Comparison of ENCODE assay signal across 15 mouse cellular contexts in genomic region chr9:91368150-91368549, GRCm38 (mm10). TPM values are rescaled to one million over a fixed set of nuclear protein-coding genes. Genes with fewer than 3 reads are reported as not detected.
DNase-seq lines count a peak whose midpoint lies in the region; ATAC-seq and TF ChIP-seq lines count a peak whose summit lies in the region.
"Had no signal": no experiment of that assay in that cellular context is flagged by ENCODE, and none has a peak within 500 bp of the region (broad histone marks: within the 10 kb centered on the region; RNA-seq: fewer than 3 reads in every experiment).

No protein-coding gene starts in this region.

- peak; percentile 72 for DNase-seq in brain, embryonic 14.5 days (ENCODE audit: low read depth)
- peak; percentile 68 to 71 for DNase-seq in cerebellum, postnatal 25 days
- peak; percentile 43 for DNase-seq in hindbrain, embryonic 11.5 days (ENCODE audit: low spot score)
- DNase-seq in midbrain, embryonic 14.5 days: no peak
- DNase-seq in thymus, adult 18-20 months: no peak
- no peak for DNase-seq in lung, adult 2 months
- DNase-seq in heart, adult 11 months: no peak
- DNase-seq in kidney, postnatal 25 days: no peak

- peak overlapping the region; percentile 34 for H3K4me3 ChIP-seq in hindbrain, embryonic 11.5 days (ENCODE audit: low read depth, low read length)
- no peak overlapping the region for H3K4me3 ChIP-seq in midbrain, embryonic 14.5 days (replicated peaks; ENCODE audit: low read depth, low read length)
- no peak overlapping the region for H3K4me3 ChIP-seq in lung, adult 2 months (replicated peaks; ENCODE audit: extremely low read depth, low read depth, low read length)
- H3K4me3 ChIP-seq: embryonic facial prominence, embryonic 13.5 days; heart, embryonic 12.5 days; stomach, embryonic 15.5 days had no signal

- H3K27me3 ChIP-seq in hindbrain, embryonic 11.5 days (ENCODE audit: control insufficient read depth, insufficient read depth, low read length): peaks cover 71% of the 10 kb centered on the region
- H3K27me3 ChIP-seq in midbrain, embryonic 14.5 days (ENCODE audit: control insufficient read depth, insufficient read depth, low read length): peaks cover 72% of the 10 kb centered on the region
- H3K27me3 ChIP-seq: CH12.LX had no signal

- no peak for ATAC-seq in hindbrain, embryonic 11.5 days (ENCODE audit: low FRiP score)
- no peak for ATAC-seq in midbrain, embryonic 14.5 days (ENCODE audit: low FRiP score, low TSS enrichment)
- ATAC-seq: intestine, postnatal 0 days had no signal

- peak overlapping the region; percentile 64 for H3K9ac ChIP-seq in hindbrain, embryonic 11.5 days (ENCODE audit: low read depth, low read length)
- H3K9ac ChIP-seq in midbrain, embryonic 14.5 days (replicated peaks; ENCODE audit: low read length): peak overlapping the region; percentile 48; the same call in 1 of the 2 replicates
- H3K9ac ChIP-seq: embryonic facial prominence, embryonic 13.5 days; heart, embryonic 12.5 days; stomach, embryonic 15.5 days had no signal

- no peaks in the 10 kb centered on the region for H3K36me3 ChIP-seq in hindbrain, embryonic 11.5 days (ENCODE audit: control insufficient read depth, insufficient read depth, low read length)
- no peaks in the 10 kb centered on the region for H3K36me3 ChIP-seq in midbrain, embryonic 14.5 days (ENCODE audit: control insufficient read depth, insufficient read depth, low read length)
- H3K36me3 ChIP-seq: embryonic facial prominence, embryonic 13.5 days; heart, embryonic 12.5 days; stomach, embryonic 15.5 days had no signal

- TF ChIP-seq POLR2A in brain, embryonic 14.5 days (IDR thresholded peaks at IDR 0.05; ENCODE audit: borderline replicate concordance, extremely low read depth, insufficient read depth, insufficient read length, poor library complexity, severe bottlenecking): no peak
- TF ChIP-seq POLR2A in lung, adult 2 months (IDR thresholded peaks at IDR 0.05; ENCODE audit: borderline replicate concordance, extremely low read depth, low read depth, low read length): no peak

- H3K4me2 ChIP-seq in hindbrain, embryonic 11.5 days (replicated peaks; ENCODE audit: low read depth, low read length): peak overlapping the region; percentile 34
- H3K4me2 ChIP-seq in midbrain, embryonic 14.5 days (ENCODE audit: low read length): peak overlapping the region; percentile 48
- H3K4me2 ChIP-seq: embryonic facial prominence, embryonic 13.5 days; heart, embryonic 12.5 days; stomach, embryonic 15.5 days had no signal

- H3K9me3 ChIP-seq in hindbrain, embryonic 11.5 days (ENCODE audit: control insufficient read depth, low read length): no peaks in the 10 kb centered on the region
- no peaks in the 10 kb centered on the region for H3K9me3 ChIP-seq in midbrain, embryonic 14.5 days (ENCODE audit: control insufficient read depth, low read length)
- H3K9me3 ChIP-seq: embryonic facial prominence, embryonic 13.5 days; stomach, embryonic 15.5 days had no signal

- WGBS in hindbrain, embryonic 11.5 days: 3% methylated on average over 3 of the region's 3 CpGs
- 9% methylated on average over 3 of the region's 3 CpGs for WGBS in midbrain, embryonic 14.5 days
- WGBS in lung, adult 2 months: 5% methylated on average over 3 of the region's 3 CpGs

- H3K4me1 ChIP-seq in hindbrain, embryonic 11.5 days (replicated peaks; ENCODE audit: control insufficient read depth, insufficient read depth, low read length): peaks cover 3% of the 10 kb centered on the region; the same call in 1 of the 2 replicates
- H3K4me1 ChIP-seq in midbrain, embryonic 14.5 days (ENCODE audit: control insufficient read depth, insufficient read depth, low read length): no peaks in the 10 kb centered on the region
- no peaks in the 10 kb centered on the region; the same call in 1 of the 2 replicates for H3K4me1 ChIP-seq in lung, adult 2 months (ENCODE audit: control insufficient read depth, insufficient read depth, low read length)

- TF ChIP-seq CTCF in brain, embryonic 14.5 days (IDR thresholded peaks at IDR 0.05; ENCODE audit: borderline replicate concordance, extremely low read depth, insufficient read depth, insufficient read length): no peak
- no peak for TF ChIP-seq CTCF in lung, adult 2 months (IDR thresholded peaks at IDR 0.05; ENCODE audit: insufficient read depth, low read length)

- H3K27ac ChIP-seq in hindbrain, embryonic 11.5 days (ENCODE audit: low read depth, low read length): peak overlapping the region; percentile 86
- peak overlapping the region; percentile 80 for H3K27ac ChIP-seq in midbrain, embryonic 14.5 days (replicated peaks; ENCODE audit: low read depth, low read length)
- H3K27ac ChIP-seq: embryonic facial prominence, embryonic 13.5 days; stomach, embryonic 15.5 days had no signal

RNA-seq across cellular contexts. Expression of gene Zic1, which starts 2.5 kb away (rescaled TPM):
- polyA plus RNA-seq in brain, embryonic 14.5 days (2012; rRNA removed): 576 and 642 TPM in 2 replicates
- polyA plus RNA-seq in hindbrain, embryonic 11.5 days (2014; fragmentation: Nextera tagmentation; extraction: Ambion mirVana): 18.2 and 23.8 TPM in 2 replicates
- polyA plus RNA-seq in midbrain, embryonic 14.5 days (2014; fragmentation: Nextera tagmentation; extraction: Ambion mirVana): 17.8 and 18.5 TPM in 2 replicates
- polyA plus RNA-seq in lung, adult 2 months (2012; rRNA removed): 0.49 and 1.6 TPM in 2 replicates
- polyA plus RNA-seq: intestine, postnatal 0 days; large intestine, adult 2 months; lung, embryonic 16.5 days had no signal

RNA-seq across cellular contexts. Expression of gene Zic4, which starts 5.9 kb away (rescaled TPM):
- polyA plus RNA-seq in brain, embryonic 14.5 days (2012; rRNA removed): 89.6 and 91.1 TPM in 2 replicates
- 32.8 and 36.5 TPM in 2 replicates for polyA plus RNA-seq in hindbrain, embryonic 11.5 days (2014; fragmentation: Nextera tagmentation; extraction: Ambion mirVana)
- 32.4 and 49.1 TPM in 2 replicates for polyA plus RNA-seq in midbrain, embryonic 14.5 days (2014; fragmentation: Nextera tagmentation; extraction: Ambion mirVana)
- not detected in 2 replicates for polyA plus RNA-seq in lung, adult 2 months (2012; rRNA removed)
- polyA plus RNA-seq: intestine, postnatal 0 days; large intestine, adult 2 months; lung, embryonic 16.5 days had no signal

Comparison
In these comparisons a context has a peak if more than half of its experiments do, and no peak if none do; other contexts are left out.
1. DNase-seq: peak in brain, embryonic 14.5 days (single experiment), cerebellum, postnatal 25 days (2 of 2) and hindbrain, embryonic 11.5 days (single experiment); none in midbrain, embryonic 14.5 days (single experiment), thymus, adult 18-20 months (0 of 2), lung, adult 2 months (single experiment), heart, adult 11 months (single experiment) and kidney, postnatal 25 days (0 of 2).
2. RNA of gene Zic1, which starts 2.5 kb away (polyA plus RNA-seq): 576 to 642 TPM in brain, embryonic 14.5 days; 18.2 to 23.8 TPM in hindbrain, embryonic 11.5 days, 17.8 to 18.5 TPM in midbrain, embryonic 14.5 days and 0.49 to 1.6 TPM in lung, adult 2 months; every median in the first group is over 10 times any median in the second.
3. RNA of gene Zic4, which starts 5.9 kb away (polyA plus RNA-seq): 89.6 to 91.1 TPM in brain, embryonic 14.5 days, 32.4 to 49.1 TPM in midbrain, embryonic 14.5 days and 32.8 to 36.5 TPM in hindbrain, embryonic 11.5 days; not detected in lung, adult 2 months; every median in the first group is over 10 times any median in the second.